Mouse (Mus musculus): Measurements from ENCODE around the gene Brat1. TPM values are rescaled to one million over a fixed set of nuclear protein-coding genes. Genes with fewer than 3 reads are reported as not detected.

Brat1 gene
- polyA plus RNA-seq, 1 experiment = 23.8 TPM

DNA sequence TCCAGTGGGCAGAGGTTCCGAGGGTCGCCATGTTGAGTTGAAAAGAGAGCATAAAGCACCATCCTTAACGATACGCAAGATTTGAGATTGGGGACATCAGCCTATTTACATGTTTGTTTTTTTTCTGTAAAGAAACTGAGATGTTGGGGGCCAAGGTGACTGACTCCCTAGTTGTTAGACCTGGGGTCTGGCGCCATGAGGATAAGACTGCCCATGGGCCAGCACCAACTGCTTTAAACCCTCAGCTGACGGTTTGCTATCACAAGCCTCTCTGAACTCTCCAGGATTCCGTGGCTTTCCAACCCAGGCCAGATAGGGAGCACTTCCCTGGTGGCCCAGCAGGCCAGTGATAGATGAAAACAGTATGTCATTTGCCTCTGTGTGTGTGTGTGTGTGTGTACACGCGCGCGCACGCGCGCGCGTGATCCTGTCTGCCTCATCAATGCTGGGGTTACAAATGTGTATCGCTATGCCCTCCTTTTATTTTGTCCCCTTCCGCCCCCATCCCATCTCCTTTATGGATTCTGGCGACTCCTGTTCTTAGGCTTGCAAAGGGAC is 2.1 kb upstream of the Brat1 start:
- TF ChIP-seq POLR2A (IDR thresholded peaks at IDR 0.05; ENCODE audit: borderline replicate concordance, insufficient read depth, low read length) (no peak), CTCF (IDR thresholded peaks at IDR 0.05; ENCODE audit: borderline replicate concordance, insufficient read depth, low read depth, low read length) (no peak)
- Histone ChIP-seq H3K4me1 (ENCODE audit: control insufficient read depth, insufficient read depth, low read length) (peaks cover 8% of the 10 kb centered on the region), H3K27ac (ENCODE audit: insufficient read depth, low read length) (peak overlapping the region; percentile 17; the same call in 1 of the 2 replicates), H3K4me3 (replicated peaks; ENCODE audit: insufficient read depth, low read depth, low read length) (peak overlapping the region; percentile 59), H3K27me3 (ENCODE audit: control insufficient read depth, insufficient read depth, low read length) (no peaks in the 10 kb centered on the region)
- 64% methylated on average over 19 of the region's 19 CpGs for WGBS
- peak; percentile 18 to 38 for DNase-seq

DNA sequence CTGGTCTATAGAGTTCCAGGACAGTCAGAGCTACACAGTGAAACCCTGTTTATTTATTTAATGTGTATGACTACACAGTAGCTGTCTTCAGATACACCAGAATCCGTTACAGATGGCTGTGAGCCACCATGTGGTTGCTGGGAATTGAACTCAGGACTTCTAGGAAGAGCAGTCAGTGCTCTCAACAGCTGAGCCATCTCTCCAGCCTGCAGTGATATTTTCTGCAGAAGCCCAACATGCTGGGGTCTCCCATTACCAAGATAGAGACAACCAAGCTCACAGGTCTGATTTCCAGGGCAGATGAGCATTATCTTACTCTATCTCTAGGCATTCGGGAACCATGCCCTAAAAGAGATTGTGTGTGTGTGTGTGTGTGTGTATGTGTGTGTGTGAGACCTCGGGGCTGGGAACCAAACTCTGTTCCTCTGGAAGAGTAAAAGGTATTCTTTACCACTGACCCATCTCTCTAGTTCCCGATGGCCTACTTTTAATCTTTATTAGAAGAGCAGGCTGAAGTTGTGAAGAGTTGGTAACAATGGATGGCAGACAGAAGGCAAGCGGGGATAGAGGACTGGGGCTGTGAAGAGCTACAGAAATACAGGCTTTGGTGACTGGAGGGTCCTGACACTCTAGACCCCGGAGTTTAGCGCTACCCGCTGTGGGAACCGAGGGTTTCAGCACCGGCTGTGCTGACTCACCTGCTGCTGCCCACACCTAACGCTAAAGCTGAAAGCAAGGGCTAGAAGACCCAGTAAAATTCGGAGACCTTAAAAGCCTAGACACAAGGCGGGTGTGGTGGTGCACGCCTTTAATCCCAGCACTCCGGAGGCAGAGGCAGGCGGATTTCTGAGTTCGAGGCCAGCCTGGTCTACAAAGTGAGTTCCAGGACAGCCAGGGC is 1.1 kb upstream of the Brat1 start:
- Histone ChIP-seq H3K4me3 (replicated peaks; ENCODE audit: insufficient read depth, low read depth, low read length) (no peak overlapping the region), H3K27ac (ENCODE audit: insufficient read depth, low read length) (0 out of 2 replicates have a peak overlapping the region, but pooled peaks have one; percentile 2), H3K27me3 (ENCODE audit: control insufficient read depth, insufficient read depth, low read length) (no peaks in the 10 kb centered on the region), H3K4me1 (ENCODE audit: control insufficient read depth, insufficient read depth, low read length) (peaks cover 8% of the 10 kb centered on the region)
- TF ChIP-seq CTCF (IDR thresholded peaks at IDR 0.05; ENCODE audit: borderline replicate concordance, insufficient read depth, low read depth, low read length) = no peak
- DNase-seq = peak in 1 of 2 experiments; percentile 48
- WGBS = 39% methylated on average over 17 of the region's 17 CpGs

DNA sequence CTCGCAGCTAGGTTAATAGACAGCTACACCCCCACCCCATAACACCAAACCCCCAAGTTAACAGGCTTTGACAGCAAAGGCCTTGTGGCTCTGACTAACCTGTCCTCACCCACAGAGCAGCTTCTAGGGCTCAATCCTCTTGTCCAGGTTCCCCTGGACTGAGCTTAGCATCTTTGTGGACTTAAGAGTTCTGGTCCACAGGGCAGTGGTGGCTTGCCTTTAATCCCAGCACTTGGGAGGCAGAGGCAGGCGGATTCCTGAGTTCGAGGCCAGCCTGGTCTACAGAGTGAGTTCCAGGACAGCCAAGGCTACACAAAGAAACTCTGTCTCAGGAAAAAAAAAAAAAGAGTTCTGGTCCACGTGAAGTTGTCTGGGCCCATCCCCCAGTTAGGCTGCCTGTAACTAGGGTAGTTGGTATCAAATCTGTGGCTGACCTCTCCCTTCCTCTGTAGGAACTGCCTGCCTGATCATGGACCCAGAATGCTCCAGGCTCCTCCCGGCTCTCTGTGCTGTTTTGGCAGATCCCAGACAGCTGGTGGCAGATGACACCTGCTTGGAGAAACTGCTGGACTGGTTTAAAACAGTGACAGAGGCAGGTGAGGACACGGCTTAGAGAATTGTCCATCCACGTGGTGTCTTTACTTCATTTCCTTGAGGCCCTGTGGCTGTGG is 825 bp downstream of the Brat1 start:
- TF ChIP-seq POLR2A (IDR thresholded peaks at IDR 0.05; ENCODE audit: borderline replicate concordance, insufficient read depth, low read length) = no peak
- TF ChIP-seq CTCF (IDR thresholded peaks at IDR 0.05; ENCODE audit: borderline replicate concordance, insufficient read depth, low read depth, low read length) = no peak
- WGBS = 47% methylated on average over 7 of the region's 7 CpGs

DNA sequence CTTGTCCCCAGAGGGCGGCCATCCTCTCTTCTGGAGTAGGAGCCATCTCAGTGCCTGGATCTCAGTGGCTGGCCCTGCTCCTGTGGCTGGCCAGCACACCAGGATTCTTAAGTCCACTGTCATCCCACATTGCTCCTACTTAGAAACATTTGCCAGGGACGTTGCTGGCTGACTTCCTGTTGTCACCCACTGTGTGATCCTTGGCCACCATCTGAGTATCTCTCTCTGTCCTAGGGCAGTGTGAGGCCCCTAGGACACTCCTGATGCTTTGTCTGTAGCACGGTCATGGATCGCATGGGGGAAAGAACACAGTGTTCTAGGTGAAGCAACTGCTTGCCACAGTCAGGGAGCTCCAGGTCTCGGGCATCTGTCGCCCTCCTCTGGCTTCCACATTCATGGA is 5.5 kb downstream of the Brat1 start:
- no peak for DNase-seq
- H3K4me1 ChIP-seq (ENCODE audit: control insufficient read depth, insufficient read depth, low read length) = peaks cover 8% of the 10 kb centered on the region
- no peak overlapping the region for H3K4me3 ChIP-seq (replicated peaks; ENCODE audit: insufficient read depth, low read depth, low read length)
- no peak for TF ChIP-seq POLR2A (IDR thresholded peaks at IDR 0.05; ENCODE audit: borderline replicate concordance, insufficient read depth, low read length)
- no peak for TF ChIP-seq CTCF (IDR thresholded peaks at IDR 0.05; ENCODE audit: borderline replicate concordance, insufficient read depth, low read depth, low read length)
- 71% methylated on average over 6 of the region's 6 CpGs for WGBS
- no peaks in the 10 kb centered on the region for H3K27me3 ChIP-seq (ENCODE audit: control insufficient read depth, insufficient read depth, low read length)
- H3K27ac ChIP-seq (ENCODE audit: insufficient read depth, low read length) = no peak overlapping the region

More for the DNA sequence above, 825 bp downstream of the Brat1 start:
- peak in 1 of 2 experiments; percentile 22 for DNase-seq
- peak overlapping the region; percentile 6; the same call in 1 of the 2 replicates for H3K27ac ChIP-seq (ENCODE audit: insufficient read depth, low read length)
- H3K4me3 ChIP-seq (replicated peaks; ENCODE audit: insufficient read depth, low read depth, low read length) = peak overlapping the region; percentile 64
- H3K27me3 ChIP-seq (ENCODE audit: control insufficient read depth, insufficient read depth, low read length) = no peaks in the 10 kb centered on the region
- peaks cover 8% of the 10 kb centered on the region for H3K4me1 ChIP-seq (ENCODE audit: control insufficient read depth, insufficient read depth, low read length)

DNA sequence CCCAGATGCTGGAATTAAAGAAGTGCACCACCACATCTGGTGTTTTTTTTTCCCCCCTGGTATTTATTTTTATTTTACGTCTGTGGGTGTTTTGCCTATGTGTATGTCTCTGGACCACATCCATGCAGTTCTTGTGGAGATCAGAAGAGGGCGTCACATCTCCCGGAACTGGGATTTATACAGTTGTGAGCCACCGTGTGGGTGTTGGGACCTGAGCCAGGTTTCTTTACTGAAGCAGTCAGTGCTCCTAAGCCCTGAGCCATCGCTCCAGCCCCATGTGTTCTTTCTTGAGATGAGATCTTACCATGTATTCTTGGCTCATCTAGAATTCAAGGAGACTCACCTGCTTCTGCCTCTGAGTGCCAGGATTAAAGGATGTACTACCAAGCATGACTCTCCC is 6.2 kb downstream of the Brat1 start:
- no peak for TF ChIP-seq CTCF (IDR thresholded peaks at IDR 0.05; ENCODE audit: borderline replicate concordance, insufficient read depth, low read depth, low read length)
- no peak for TF ChIP-seq POLR2A (IDR thresholded peaks at IDR 0.05; ENCODE audit: borderline replicate concordance, insufficient read depth, low read length)
- whole genome bisulfite sequencing = 54% methylated on average over 5 of the region's 5 CpGs
- Histone ChIP-seq H3K27ac (ENCODE audit: insufficient read depth, low read length) (no peak overlapping the region), H3K27me3 (ENCODE audit: control insufficient read depth, insufficient read depth, low read length) (no peaks in the 10 kb centered on the region), H3K4me1 (ENCODE audit: control insufficient read depth, insufficient read depth, low read length) (peaks cover 2% of the 10 kb centered on the region), H3K4me3 (replicated peaks; ENCODE audit: insufficient read depth, low read depth, low read length) (no peak overlapping the region)
- DNase-seq = no peak

DNA sequence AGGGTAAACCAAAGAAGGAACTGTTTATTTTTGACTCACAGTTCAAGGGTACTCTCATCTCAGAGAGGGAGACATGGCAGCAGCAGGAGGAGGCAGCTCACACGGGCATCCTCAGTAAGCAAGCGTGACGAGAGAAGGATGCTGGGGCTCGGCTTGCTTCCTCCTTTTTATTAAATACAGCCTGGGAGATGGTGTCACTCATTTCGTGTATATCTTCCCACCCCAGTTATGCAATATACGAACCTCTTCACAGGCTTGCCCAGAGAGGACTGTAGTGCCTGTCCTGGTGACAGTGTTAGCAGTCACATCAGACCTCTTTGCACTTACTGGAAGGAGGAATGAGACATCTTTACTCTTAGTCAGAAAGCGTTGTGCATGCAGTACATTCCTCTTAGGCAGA is 16.0 kb downstream of the Brat1 start:
- whole genome bisulfite sequencing = 58% methylated on average over 7 of the region's 7 CpGs
- DNase-seq = no peak
- Histone ChIP-seq H3K27ac (ENCODE audit: insufficient read depth, low read length) (no peak overlapping the region), H3K27me3 (ENCODE audit: control insufficient read depth, insufficient read depth, low read length) (no peaks in the 10 kb centered on the region), H3K4me1 (ENCODE audit: control insufficient read depth, insufficient read depth, low read length) (no peaks in the 10 kb centered on the region), H3K4me3 (replicated peaks; ENCODE audit: insufficient read depth, low read depth, low read length) (no peak overlapping the region)
- no peak for TF ChIP-seq POLR2A (IDR thresholded peaks at IDR 0.05; ENCODE audit: borderline replicate concordance, insufficient read depth, low read length)
- no peak for TF ChIP-seq CTCF (IDR thresholded peaks at IDR 0.05; ENCODE audit: borderline replicate concordance, insufficient read depth, low read depth, low read length)

DNA sequence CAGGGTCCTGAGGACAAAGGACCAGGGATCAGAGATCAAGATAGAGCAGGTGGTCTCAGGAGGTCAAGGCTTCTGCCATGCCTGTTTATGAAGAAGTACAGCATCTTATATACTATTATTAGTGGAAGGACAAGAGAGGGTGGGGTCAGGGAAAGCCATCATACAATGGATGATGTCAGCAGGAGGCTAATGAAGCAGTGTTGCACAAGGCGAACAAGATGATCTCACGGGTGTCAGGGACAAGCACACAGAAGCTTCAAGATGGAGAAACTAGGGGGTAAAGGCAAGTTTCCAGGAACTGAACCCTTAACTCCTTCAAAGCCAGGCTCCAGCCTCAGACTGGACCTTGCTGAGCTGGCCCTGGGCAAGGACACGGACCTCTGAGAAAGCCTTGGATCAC is 17.3 kb downstream of the Brat1 start:
- TF ChIP-seq CTCF (IDR thresholded peaks at IDR 0.05; ENCODE audit: borderline replicate concordance, insufficient read depth, low read depth, low read length) (no peak), POLR2A (IDR thresholded peaks at IDR 0.05; ENCODE audit: borderline replicate concordance, insufficient read depth, low read length) (no peak)
- no peak overlapping the region for H3K4me3 ChIP-seq (replicated peaks; ENCODE audit: insufficient read depth, low read depth, low read length)
- H3K27me3 ChIP-seq (ENCODE audit: control insufficient read depth, insufficient read depth, low read length) = no peaks in the 10 kb centered on the region
- DNase-seq = no peak
- no peaks in the 10 kb centered on the region; the same call in 1 of the 2 replicates for H3K4me1 ChIP-seq (ENCODE audit: control insufficient read depth, insufficient read depth, low read length)
- H3K27ac ChIP-seq (ENCODE audit: insufficient read depth, low read length) = no peak overlapping the region
- WGBS = 29% methylated on average over 3 of the region's 3 CpGs
